Mouse (Mus musculus): ENCODE measurements at regions not wholly inside any gene's neighbourhood (a gene's known extent, or its start where the extent isn't known, plus 50 kb on each side); places are given as distances from the start of the nearest gene placed in this dataset.

DNA sequence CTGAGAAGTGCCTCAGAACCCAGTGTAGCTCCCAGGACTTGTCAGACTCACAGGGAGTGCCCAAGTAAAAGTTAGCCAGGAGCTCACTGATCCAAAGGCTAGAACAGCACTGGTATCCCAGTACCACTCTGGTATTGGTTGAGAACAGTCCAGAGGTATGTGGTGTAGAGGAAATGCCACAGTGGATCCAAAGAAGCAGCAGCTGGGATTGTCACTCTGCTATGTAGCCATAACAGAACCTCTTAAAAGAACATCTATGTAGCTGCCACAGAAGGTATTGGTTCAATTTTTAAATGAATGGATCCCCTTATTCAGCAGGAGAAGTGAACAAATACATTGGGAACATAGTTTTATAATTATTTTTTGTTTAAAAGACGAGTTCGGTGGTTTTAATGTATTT lies 86.8 kb upstream of the Tsc22d2 start:
- Histone ChIP-seq H3K4me3 (ENCODE audit: low read depth, low read length) (no peak overlapping the region), H3K4me2 (ENCODE audit: low read depth) (no peak overlapping the region), H3K9me3 (ENCODE audit: control insufficient read depth, low read length) (no peaks in the 10 kb centered on the region), H3K36me3 (ENCODE audit: control insufficient read depth, insufficient read depth, low read length) (no peaks in the 10 kb centered on the region), H3K9ac (ENCODE audit: low read length) (no peak overlapping the region), H3K4me1 (ENCODE audit: control insufficient read depth, insufficient read depth, low read length) (no peaks in the 10 kb centered on the region), H3K27ac (ENCODE audit: low read depth, low read length) (no peak overlapping the region), H3K27me3 (ENCODE audit: control insufficient read depth, insufficient read depth, low read length) (no peaks in the 10 kb centered on the region)
- 90% methylated on average over 2 of the region's 2 CpGs for WGBS
- DNase-seq (ENCODE audit: low spot score) (no peak), ATAC-seq (ENCODE audit: insufficient read depth, low FRiP score, low TSS enrichment) (no peak)

- Histone ChIP-seq H3K27ac (ENCODE audit: low read depth, low read length) (no peak overlapping the region), H3K36me3 (ENCODE audit: control insufficient read depth, insufficient read depth, low read length) (no peaks in the 10 kb centered on the region), H3K9me3 (ENCODE audit: control insufficient read depth, low read length) (no peaks in the 10 kb centered on the region), H3K27me3 (ENCODE audit: control insufficient read depth, insufficient read depth, low read length) (no peaks in the 10 kb centered on the region), H3K4me2 (ENCODE audit: low read depth) (no peak overlapping the region), H3K4me1 (ENCODE audit: control insufficient read depth, insufficient read depth, low read length) (no peaks in the 10 kb centered on the region), H3K9ac (ENCODE audit: low read length) (no peak overlapping the region), H3K4me3 (ENCODE audit: low read depth, low read length) (no peak overlapping the region)
- ATAC-seq (ENCODE audit: insufficient read depth, low FRiP score, low TSS enrichment), result no peak
- no peak for DNase-seq (ENCODE audit: low spot score)
- 90% methylated on average over 2 of the region's 2 CpGs for WGBS
These were observed 84.3 kb upstream of the Tsc22d2 start for GRCm38 (mm10) chr3:58330186-58330585.

GRCm38 (mm10) chr3:58333997-58334396 lies 80.5 kb upstream of the Tsc22d2 start:
- WGBS, result 62% methylated on average over 7 of the region's 7 CpGs
- Histone ChIP-seq H3K4me3 (ENCODE audit: low read depth, low read length) (no peak overlapping the region), H3K9me3 (ENCODE audit: control insufficient read depth, low read length) (no peaks in the 10 kb centered on the region), H3K4me1 (ENCODE audit: control insufficient read depth, insufficient read depth, low read length) (no peaks in the 10 kb centered on the region), H3K36me3 (ENCODE audit: control insufficient read depth, insufficient read depth, low read length) (no peaks in the 10 kb centered on the region), H3K27ac (ENCODE audit: low read depth, low read length) (no peak overlapping the region), H3K9ac (ENCODE audit: low read length) (no peak overlapping the region), H3K27me3 (ENCODE audit: control insufficient read depth, insufficient read depth, low read length) (no peaks in the 10 kb centered on the region), H3K4me2 (ENCODE audit: low read depth) (no peak overlapping the region)
- DNase-seq (ENCODE audit: low spot score), result no peak
- ATAC-seq (ENCODE audit: insufficient read depth, low FRiP score, low TSS enrichment), result no peak

GRCm38 (mm10) chr3:58335277-58335676 lies 79.2 kb upstream of the Tsc22d2 start:
- Histone ChIP-seq H3K27me3 (ENCODE audit: control insufficient read depth, insufficient read depth, low read length) (no peaks in the 10 kb centered on the region), H3K4me1 (ENCODE audit: control insufficient read depth, insufficient read depth, low read length) (no peaks in the 10 kb centered on the region), H3K27ac (ENCODE audit: low read depth, low read length) (no peak overlapping the region), H3K36me3 (ENCODE audit: control insufficient read depth, insufficient read depth, low read length) (no peaks in the 10 kb centered on the region), H3K9ac (ENCODE audit: low read length) (no peak overlapping the region), H3K4me2 (ENCODE audit: low read depth) (no peak overlapping the region), H3K9me3 (ENCODE audit: control insufficient read depth, low read length) (no peaks in the 10 kb centered on the region), H3K4me3 (ENCODE audit: low read depth, low read length) (no peak overlapping the region)
- no peak for DNase-seq (ENCODE audit: low spot score)
- 72% methylated on average over 6 of the region's 6 CpGs for WGBS
- no peak for ATAC-seq (ENCODE audit: insufficient read depth, low FRiP score, low TSS enrichment)

- no peak overlapping the region for H3K4me2 ChIP-seq (ENCODE audit: low read depth)
- H3K9ac ChIP-seq (ENCODE audit: low read length), result no peak overlapping the region
- WGBS, result 58% methylated on average over 5 of the region's 5 CpGs
- no peaks in the 10 kb centered on the region for H3K27me3 ChIP-seq (ENCODE audit: control insufficient read depth, insufficient read depth, low read length)
- H3K9me3 ChIP-seq (ENCODE audit: control insufficient read depth, low read length), result no peaks in the 10 kb centered on the region
- no peaks in the 10 kb centered on the region for H3K36me3 ChIP-seq (ENCODE audit: control insufficient read depth, insufficient read depth, low read length)
- DNase-seq (ENCODE audit: low spot score) (peak; percentile 9), ATAC-seq (ENCODE audit: insufficient read depth, low FRiP score, low TSS enrichment) (no peak)
- no peaks in the 10 kb centered on the region for H3K4me1 ChIP-seq (ENCODE audit: control insufficient read depth, insufficient read depth, low read length)
- no peak overlapping the region for H3K27ac ChIP-seq (ENCODE audit: low read depth, low read length)
- H3K4me3 ChIP-seq (ENCODE audit: low read depth, low read length), result no peak overlapping the region
These were observed 78.4 kb upstream of the Tsc22d2 start for GRCm38 (mm10) chr3:58336135-58336534.

DNA sequence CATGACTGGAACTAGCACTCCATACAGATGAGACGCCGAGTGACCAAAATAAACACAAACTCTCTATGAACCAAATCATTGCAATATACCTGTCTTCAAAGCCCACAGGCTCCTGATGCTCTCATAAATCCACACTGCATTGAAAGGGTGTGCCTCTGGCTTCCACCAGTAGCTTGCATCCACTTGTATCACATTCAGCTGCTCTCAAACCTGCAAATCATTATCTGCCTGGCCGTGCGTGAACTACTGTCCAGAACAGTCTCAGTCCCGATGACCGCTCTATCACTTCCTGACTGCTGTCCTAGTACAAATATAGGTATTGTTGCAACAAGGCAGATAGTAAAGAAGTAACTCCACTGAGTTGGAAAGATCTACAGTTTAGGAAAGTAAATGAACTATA lies 77.9 kb upstream of the Tsc22d2 start:
- Histone ChIP-seq H3K4me3 (ENCODE audit: low read depth, low read length) (no peak overlapping the region), H3K4me1 (ENCODE audit: control insufficient read depth, insufficient read depth, low read length) (no peaks in the 10 kb centered on the region), H3K9me3 (ENCODE audit: control insufficient read depth, low read length) (no peaks in the 10 kb centered on the region), H3K27ac (ENCODE audit: low read depth, low read length) (no peak overlapping the region), H3K4me2 (ENCODE audit: low read depth) (no peak overlapping the region), H3K9ac (ENCODE audit: low read length) (no peak overlapping the region), H3K27me3 (ENCODE audit: control insufficient read depth, insufficient read depth, low read length) (no peaks in the 10 kb centered on the region), H3K36me3 (ENCODE audit: control insufficient read depth, insufficient read depth, low read length) (no peaks in the 10 kb centered on the region)
- WGBS, result 78% methylated on average over 6 of the region's 6 CpGs
- ATAC-seq (ENCODE audit: insufficient read depth, low FRiP score, low TSS enrichment), result no peak
- no peak for DNase-seq (ENCODE audit: low spot score)

- H3K4me1 ChIP-seq (ENCODE audit: control insufficient read depth, insufficient read depth, low read length), result no peaks in the 10 kb centered on the region
- H3K36me3 ChIP-seq (ENCODE audit: control insufficient read depth, insufficient read depth, low read length), result no peaks in the 10 kb centered on the region
- no peak overlapping the region for H3K27ac ChIP-seq (ENCODE audit: low read depth, low read length)
- no peak overlapping the region for H3K4me3 ChIP-seq (ENCODE audit: low read depth, low read length)
- ATAC-seq (ENCODE audit: insufficient read depth, low FRiP score, low TSS enrichment) (no peak), DNase-seq (ENCODE audit: low spot score) (no peak)
- H3K27me3 ChIP-seq (ENCODE audit: control insufficient read depth, insufficient read depth, low read length), result no peaks in the 10 kb centered on the region
- WGBS, result 90% methylated on average over 7 of the region's 7 CpGs
- no peaks in the 10 kb centered on the region for H3K9me3 ChIP-seq (ENCODE audit: control insufficient read depth, low read length)
- no peak overlapping the region for H3K4me2 ChIP-seq (ENCODE audit: low read depth)
- no peak overlapping the region for H3K9ac ChIP-seq (ENCODE audit: low read length)
These were observed 75.5 kb upstream of the Tsc22d2 start for GRCm38 (mm10) chr3:58338976-58339375.

DNA sequence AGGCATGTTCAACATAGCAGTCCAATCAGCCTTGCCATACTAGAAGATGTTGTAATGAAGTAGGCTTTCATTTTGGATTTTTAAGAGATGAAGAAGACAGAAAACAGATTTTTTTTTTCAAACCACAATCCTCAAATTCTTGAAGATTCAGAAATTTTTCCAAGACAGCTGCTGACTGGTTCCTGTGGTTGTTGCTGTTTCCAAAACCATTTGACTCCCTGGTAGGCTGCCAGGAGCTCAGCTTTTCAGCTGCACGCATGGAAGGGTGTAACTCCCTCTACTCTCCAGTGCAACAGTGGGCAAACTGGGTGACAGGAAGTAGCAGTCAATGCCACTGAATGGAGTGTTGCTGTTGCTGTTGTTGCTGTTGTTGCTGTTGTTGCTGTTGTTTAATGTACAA lies 72.4 kb upstream of the Tsc22d2 start:
- no peak for DNase-seq (ENCODE audit: low spot score)
- H3K9me3 ChIP-seq (ENCODE audit: control insufficient read depth, low read length), result no peaks in the 10 kb centered on the region
- H3K4me2 ChIP-seq (ENCODE audit: low read depth), result no peak overlapping the region
- ATAC-seq (ENCODE audit: insufficient read depth, low FRiP score, low TSS enrichment), result no peak
- H3K4me1 ChIP-seq (ENCODE audit: control insufficient read depth, insufficient read depth, low read length), result no peaks in the 10 kb centered on the region
- H3K27me3 ChIP-seq (ENCODE audit: control insufficient read depth, insufficient read depth, low read length), result no peaks in the 10 kb centered on the region
- H3K4me3 ChIP-seq (ENCODE audit: low read depth, low read length), result no peak overlapping the region
- H3K27ac ChIP-seq (ENCODE audit: low read depth, low read length), result no peak overlapping the region
- no peak overlapping the region for H3K9ac ChIP-seq (ENCODE audit: low read length)
- H3K36me3 ChIP-seq (ENCODE audit: control insufficient read depth, insufficient read depth, low read length), result no peaks in the 10 kb centered on the region
- 81% methylated on average over 1 of the region's 1 CpGs for WGBS

GRCm38 (mm10) chr3:58362563-58362962 lies 52.0 kb upstream of the Tsc22d2 start:
- no peaks in the 10 kb centered on the region for H3K4me1 ChIP-seq (ENCODE audit: control insufficient read depth, insufficient read depth, low read length)
- H3K27ac ChIP-seq (ENCODE audit: low read depth, low read length), result no peak overlapping the region
- no peak for DNase-seq (ENCODE audit: low spot score)
- no peaks in the 10 kb centered on the region for H3K9me3 ChIP-seq (ENCODE audit: control insufficient read depth, low read length)
- H3K27me3 ChIP-seq (ENCODE audit: control insufficient read depth, insufficient read depth, low read length), result no peaks in the 10 kb centered on the region
- H3K36me3 ChIP-seq (ENCODE audit: control insufficient read depth, insufficient read depth, low read length), result no peaks in the 10 kb centered on the region
- no peak overlapping the region for H3K4me3 ChIP-seq (ENCODE audit: low read depth, low read length)
- H3K4me2 ChIP-seq (ENCODE audit: low read depth), result no peak overlapping the region
- no peak overlapping the region for H3K9ac ChIP-seq (ENCODE audit: low read length)
- WGBS, result 90% methylated on average over 4 of the region's 4 CpGs
- ATAC-seq (ENCODE audit: insufficient read depth, low FRiP score, low TSS enrichment), result no peak

Measured in neural tube, embryonic 11.5 days (tissue).